Mouse (Mus musculus): Measurements from ENCODE around the gene Dis3.
"Not testable (repeated sequence)": the region's sequence is repeated elsewhere in the genome, so short reads cannot be mapped to it uniquely, and the experiment has no call there.

The Dis3 gene

DNA sequence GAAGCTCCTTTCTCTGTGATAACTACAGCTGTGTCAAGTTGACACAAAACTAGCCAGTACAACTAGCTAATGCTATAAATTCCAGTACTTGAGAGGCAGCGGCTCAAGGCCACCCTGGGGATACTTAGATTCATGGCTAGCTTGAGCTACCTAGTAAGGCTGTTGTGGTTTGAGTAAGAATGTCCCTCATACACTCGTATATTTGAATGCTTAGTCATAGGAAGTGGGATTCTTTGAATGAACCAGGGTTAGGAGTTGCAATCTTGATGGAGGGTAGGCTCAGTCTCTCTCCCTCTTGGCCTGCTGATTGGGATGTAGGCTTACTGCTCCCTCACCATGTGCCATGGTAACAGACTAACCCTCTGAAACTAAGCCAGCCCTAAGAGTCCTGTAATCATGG lies 36.5 kb downstream of the Dis3 start:
- no peak for DNase-seq (ENCODE audit: low read depth in 2 of 2, low spot score in 2 of 2)

DNA sequence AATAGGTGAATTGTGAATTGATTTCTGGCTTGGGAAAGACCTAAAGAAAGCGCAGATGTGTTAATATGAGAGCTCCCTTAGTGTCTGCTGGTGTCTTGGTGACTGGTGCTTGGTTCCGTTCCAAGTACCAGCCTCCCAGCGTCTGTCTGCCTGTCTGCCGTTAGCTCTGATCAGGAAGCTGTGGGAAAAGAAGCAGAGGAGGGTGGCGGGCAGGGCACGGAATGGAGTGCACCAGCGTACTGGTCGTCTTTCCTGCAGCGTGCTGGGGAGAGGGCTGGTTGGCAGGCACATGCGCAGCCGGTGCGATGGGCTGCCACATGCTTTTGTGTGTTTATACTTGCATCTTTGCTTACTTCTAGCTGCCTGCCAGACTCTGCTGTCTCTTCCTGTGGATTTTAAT lies 39.0 kb downstream of the Dis3 start:
- DNase-seq (ENCODE audit: low read depth in 2 of 2, low spot score in 2 of 2) = no peak

DNA sequence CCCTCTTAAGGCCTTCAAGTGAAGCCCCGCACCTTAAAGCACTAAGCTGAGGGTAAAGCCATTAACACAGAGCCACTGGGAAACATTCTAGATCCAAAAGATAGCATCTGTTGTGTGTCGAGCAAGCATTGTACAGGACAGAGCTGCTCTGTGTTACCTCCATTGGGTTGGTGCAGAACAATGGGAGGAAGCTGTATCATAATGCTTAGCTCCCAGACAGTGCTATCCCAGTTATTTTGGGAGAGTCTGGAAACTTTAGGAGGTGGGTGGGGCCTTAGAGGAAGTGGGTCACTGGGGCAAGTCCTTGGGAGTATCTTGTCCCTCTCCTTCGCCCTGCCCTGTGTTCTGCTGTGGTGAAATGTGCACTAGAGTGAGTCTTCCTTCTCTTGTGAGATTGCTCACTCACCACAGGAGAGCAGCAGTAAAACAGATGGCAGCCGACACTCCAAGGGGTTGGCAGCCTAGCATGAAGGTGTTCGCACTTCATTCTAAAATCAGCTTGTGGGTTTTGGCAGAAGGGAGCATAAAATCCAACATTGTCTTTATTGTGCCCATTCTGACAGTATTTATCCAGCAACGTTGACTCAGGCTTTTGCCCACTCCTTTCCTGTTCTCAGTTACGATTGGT lies 40.5 kb downstream of the Dis3 start:
- DNase-seq (ENCODE audit: low read depth in 2 of 2, low spot score in 2 of 2) = no peak

DNA sequence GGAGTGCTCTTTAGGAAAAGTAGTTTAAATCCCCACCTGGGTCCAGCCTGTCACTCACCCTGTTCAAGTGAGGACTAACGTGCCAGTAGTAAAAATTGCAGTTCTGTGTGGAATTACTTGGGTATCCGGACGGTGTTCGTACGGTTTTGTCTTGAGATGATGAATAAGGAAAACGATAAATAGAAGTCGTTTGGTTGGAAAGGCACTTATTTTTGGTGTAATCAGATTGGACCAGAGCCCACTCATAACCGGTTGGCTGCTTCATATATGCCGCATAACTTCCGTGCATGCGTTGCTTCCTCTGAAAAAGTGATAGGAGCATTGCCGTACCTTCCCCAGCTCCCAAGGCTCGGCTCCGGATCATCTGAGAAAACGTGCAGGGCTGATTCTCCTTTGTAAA lies 52.8 kb downstream of the Dis3 start:
- no peak for DNase-seq (ENCODE audit: low read depth in 2 of 2, low spot score in 2 of 2)

DNA sequence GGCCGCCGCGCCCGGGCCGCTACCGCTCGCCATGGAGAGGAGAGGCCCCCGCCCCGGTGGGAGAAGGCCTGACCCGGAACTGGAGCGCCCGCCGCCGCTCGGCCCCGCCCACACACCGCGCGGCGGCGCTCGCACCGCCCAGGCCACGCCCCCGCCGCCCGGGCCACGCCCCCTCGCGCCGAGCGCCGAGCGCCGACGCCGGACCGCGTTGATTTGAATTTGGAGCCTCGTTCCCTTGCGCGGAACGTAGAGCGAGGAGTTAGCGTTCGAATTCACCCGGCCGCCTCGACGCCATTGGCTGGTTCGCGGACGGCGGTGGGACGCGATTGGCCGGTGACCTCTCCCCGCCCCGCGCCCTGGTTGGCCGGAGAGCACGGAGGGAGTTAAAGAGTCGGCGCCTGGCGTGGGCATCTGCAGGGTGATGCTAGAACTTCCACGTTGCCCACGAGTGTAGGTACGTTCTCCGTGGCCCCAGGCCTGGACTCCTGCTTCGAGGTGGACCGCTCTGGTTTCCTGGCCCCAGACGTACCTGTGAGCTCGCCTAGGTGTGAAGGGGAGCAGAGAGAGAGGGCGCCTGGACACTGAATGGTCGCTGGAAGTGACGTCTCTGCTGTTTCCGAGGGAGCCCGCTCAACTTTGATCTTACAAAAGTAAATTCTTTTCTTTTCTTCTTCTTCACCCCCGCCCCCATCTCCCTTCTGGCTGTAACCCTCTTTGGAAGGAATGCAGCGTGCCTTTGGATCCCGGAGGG lies 53.4 kb downstream of the Dis3 start, which contains the start of the genes Mzt1 and Bora:
Gene Mzt1, minus strand, starts transcription at position 104 of the 751 bp plus-strand sequence.
Gene Bora, plus strand, starts transcription at position 192 of the 751 bp plus-strand sequence.
- peak; percentile 88 for DNase-seq (ENCODE audit: low read depth in 2 of 2, low spot score in 2 of 2)

DNA sequence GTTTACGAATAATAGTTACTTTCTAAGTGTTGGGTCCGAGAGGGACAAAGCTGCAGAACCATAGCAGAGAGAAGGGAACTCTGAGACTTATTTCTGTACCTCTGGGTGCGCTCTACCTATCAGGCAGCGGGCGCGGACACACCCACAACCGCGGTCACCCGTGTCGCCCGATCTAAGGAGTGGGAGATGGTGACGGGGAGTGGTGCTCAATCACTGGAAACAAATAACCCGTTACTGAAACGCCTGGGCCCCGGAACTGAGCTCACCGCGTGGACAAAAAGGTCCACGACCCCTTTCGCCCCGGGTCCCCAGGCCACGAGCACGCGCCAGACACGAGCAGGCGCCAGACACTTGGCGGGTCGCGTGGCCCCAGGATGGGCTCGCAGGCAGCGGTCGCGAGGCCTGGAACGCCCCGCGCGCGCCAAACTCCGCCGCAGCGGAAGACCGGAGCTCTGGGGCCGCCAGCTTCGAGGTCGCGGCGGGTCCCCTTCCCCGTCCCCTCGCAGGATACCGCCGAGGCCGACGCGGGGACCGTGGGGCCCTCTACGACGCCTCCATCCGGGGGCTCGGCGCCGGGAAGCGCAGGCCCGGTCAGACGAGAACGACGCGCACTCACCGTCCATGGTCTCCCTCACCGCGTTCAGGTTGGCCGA lies 54.1 kb downstream of the Dis3 start:
- peak; percentile 11 to 16 for DNase-seq (ENCODE audit: low read depth in 2 of 2, low spot score in 2 of 2)

DNA sequence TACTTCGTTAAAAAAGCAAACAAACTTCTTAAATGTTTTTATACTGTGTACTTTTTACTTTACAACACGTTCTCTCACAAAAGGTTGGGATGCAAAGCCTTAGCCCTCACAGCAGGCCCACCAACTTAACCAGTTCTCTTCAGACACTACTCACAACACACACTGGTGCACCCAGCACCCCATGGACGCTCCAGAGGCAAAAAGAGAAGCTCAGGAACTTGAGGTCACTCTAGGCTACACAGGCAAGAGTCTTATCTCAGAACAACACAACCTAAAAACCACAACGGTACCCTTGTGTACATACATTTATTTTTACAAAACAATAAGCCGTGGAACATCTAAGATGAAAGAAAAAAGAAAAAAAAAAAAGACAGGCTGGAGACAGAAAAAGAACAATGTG lies 54.9 kb downstream of the Dis3 start:
- DNase-seq (ENCODE audit: low read depth in 2 of 2, low spot score in 2 of 2) = no peak

DNA sequence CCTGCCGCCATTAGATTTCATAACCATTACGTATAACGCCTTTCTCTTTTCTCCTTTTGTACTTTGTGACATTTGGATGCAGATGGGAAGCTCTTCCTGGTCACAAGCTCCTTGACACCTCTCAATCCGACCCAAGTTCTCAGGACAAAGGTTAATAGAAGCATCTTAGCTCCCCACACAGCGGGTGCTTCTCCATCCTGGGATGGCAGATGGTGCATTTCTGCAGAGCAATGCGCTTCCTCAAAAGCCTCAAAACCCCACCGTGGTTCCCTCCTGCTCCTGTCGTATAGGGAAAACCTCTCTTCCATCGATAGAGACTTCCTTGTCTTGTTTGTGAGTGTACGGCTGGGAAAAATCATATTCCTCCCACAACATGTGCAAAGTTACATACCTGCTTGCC lies 55.5 kb downstream of the Dis3 start:
- no peak for DNase-seq (ENCODE audit: low read depth in 2 of 2, low spot score in 2 of 2)

DNA sequence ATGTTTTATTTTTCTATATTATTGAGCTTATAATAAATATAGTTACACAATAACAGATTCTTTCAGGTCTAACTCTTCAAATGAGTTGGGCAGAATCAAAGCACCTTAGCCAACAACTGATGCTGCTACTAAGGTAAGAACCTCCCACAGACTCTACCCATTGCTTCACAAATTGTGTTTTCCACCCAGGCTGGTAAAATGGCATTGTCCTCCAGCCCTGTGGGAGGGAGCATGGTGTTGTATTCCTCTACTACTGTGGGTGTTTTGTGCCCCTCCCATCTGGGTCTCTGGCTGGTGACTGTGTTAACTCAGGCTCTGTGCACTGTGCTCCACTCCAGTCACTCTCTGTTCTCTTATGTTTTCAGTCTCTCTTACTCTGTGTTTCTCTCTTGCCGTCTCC lies 56.1 kb downstream of the Dis3 start:
- DNase-seq (ENCODE audit: low read depth in 2 of 2, low spot score in 2 of 2) = no peak

DNA sequence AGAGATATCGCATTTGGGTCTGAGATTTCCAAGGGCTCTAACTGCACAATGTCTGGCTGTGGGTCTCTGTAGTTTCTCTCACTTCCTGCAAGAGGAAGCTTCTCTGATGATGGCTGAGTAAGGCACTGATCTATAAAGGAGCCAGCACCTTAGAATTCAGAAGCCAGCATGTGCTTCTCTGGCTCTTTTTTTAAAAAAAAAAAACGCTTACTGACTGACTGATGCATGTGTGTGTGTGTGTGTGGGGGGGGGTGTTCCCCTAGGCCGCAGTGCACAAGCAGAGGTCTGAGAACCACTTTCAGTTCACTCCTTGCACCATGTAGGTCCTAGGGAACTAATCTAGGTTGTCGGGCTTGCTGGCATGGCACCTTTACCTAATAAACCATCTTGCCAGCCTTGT lies 58.2 kb downstream of the Dis3 start:
- DNase-seq (ENCODE audit: low read depth in 2 of 2, low spot score in 2 of 2) = no peak

DNA sequence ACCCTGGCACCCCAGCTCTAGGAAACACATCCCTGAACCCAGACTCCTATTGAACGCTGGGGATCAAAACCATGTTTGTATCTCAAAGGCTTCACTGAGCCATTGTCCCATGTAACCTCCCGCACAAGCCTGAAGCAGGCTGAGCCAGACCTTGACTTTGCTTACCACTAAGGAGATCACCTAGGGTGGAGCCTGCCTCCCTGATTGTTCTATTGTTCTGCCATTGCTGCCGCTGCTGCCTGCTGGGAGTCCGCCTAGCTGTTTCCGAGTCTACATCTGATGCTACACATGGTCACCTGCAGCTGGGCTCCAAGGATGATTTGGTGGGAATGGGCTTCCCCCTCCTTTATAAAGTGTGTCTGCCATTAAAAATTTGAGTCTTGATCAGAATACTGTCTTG lies 60.3 kb downstream of the Dis3 start:
- DNase-seq (ENCODE audit: low read depth in 2 of 2, low spot score in 2 of 2) = not testable (repeated sequence)

DNA sequence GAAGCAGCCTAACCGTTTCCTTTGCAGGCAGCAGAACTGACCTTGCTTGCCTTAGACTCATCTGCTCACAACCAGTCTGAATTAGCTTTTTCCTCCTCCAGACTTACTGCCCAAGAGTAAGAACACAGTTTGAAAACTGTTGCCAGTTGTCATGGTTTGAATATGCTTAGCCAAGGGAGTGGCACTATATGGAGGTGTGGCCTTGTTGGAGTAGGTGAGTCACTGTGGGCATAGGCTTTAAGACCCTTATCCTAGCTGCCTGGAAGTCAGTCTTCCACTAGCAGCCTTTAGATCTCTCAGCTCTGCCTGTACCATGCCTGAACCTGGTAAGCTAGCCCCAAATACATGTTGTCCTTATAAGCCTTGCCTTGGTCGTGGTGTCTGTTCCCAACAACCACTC lies 61.9 kb downstream of the Dis3 start:
- DNase-seq (ENCODE audit: low read depth in 2 of 2, low spot score in 2 of 2) = no peak

DNA sequence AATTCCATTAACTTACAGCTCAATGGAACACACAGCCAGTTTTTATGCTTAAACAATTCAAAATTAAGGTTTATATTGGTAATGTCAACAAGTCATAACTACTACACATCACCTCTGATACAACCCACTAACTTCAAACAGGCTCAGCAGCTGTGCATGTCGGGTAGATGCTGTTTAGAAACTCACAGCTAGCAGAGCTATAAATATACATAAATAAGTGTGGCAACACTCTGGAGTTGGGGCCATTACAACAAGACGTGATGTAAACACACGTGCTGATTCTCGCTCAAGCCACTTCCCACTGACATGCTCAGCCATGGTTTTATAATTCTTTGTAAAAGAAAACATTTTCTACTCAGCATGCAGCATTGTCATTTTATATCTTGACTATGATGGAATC lies 63.5 kb downstream of the Dis3 start:
- DNase-seq (ENCODE audit: low read depth in 2 of 2, low spot score in 2 of 2) = no peak

DNA sequence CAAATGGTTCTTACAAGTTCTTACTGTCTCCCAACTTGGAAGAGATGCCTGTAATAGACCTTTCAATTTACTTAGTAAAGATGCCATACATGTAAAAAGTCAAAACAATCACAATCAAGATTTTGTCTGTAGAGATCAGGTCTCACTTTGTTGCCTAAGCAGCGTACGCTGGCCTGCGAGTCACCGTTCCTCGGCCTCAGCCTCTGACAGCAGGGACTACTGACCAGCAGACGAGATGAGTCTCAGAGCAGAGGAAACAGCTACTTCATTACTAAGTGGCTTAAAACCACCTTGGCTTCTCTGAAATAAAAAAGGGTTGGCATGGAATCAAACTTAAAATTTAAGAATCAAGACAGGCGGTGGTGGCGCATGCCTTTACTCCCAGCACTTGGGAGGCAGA lies 64.7 kb downstream of the Dis3 start:
- DNase-seq (ENCODE audit: low read depth in 2 of 2, low spot score in 2 of 2) = not testable (repeated sequence)

DNA sequence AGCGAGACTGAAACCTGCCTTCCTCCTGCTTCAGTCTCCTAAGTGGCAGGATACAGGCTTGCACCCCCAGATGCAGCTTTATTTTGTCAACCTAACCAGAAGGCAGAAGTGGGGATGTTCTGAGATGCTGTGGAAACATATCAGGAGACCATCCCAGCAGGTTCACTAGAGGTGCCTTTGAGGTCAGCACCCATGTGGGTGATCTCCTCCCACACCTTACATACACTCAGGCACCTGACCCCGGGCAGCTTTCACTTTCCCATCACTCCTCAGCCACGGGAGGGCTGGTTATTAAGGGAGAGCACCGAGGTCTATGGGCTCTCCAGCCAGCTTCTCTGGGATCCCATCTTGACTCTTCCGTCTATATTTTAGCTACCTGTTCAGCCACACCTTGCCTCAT lies 67.0 kb downstream of the Dis3 start:
- DNase-seq (ENCODE audit: low read depth in 2 of 2, low spot score in 2 of 2) = no peak

DNA sequence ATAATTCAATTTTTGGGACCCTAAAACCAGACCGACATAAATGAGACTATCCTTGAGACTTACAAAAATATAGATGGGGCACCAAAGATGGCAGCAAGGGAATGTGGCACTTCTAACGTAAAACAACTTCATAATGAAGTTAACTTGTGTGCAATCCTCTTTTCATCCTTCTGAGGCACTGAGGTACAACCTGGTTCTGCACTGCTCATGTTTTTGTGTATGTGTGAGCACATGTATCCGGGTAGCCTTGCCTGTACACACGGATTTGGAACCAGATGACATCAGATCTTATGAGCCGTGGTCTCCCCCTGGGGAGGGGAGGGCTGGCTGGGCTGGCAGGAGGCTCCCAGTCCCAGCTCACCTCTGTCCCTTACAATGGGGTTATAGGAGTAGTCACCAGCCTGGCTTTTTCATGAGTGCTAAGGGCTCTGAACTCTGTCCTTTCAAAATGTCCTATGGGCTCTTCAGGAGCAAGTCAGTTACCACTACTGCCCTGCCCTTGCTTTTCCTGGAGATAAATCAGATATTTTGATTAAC lies 68.2 kb downstream of the Dis3 start:
- DNase-seq (ENCODE audit: low read depth in 2 of 2, low spot score in 2 of 2) = no peak

DNA sequence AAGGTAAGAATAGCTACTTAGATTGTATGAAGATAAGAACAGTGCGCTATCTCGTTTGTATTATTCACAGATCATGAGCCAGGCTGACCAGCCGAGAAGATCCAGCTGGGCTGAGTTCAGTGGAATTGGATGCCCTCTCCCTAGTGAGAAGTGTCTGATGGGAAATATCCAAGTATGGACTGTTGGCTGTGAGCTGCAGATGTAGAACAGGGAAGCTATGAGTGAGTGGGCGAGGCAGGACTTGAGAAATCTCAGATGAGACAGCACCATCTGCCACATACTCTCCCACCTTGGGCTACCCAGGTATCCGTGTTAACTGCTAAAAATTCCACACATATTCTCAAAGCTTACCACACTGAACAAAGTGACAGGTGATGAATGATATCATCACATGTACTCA lies 69.6 kb downstream of the Dis3 start:
- DNase-seq (ENCODE audit: low read depth in 2 of 2, low spot score in 2 of 2) = no peak
